In the genomic region with DNA sequence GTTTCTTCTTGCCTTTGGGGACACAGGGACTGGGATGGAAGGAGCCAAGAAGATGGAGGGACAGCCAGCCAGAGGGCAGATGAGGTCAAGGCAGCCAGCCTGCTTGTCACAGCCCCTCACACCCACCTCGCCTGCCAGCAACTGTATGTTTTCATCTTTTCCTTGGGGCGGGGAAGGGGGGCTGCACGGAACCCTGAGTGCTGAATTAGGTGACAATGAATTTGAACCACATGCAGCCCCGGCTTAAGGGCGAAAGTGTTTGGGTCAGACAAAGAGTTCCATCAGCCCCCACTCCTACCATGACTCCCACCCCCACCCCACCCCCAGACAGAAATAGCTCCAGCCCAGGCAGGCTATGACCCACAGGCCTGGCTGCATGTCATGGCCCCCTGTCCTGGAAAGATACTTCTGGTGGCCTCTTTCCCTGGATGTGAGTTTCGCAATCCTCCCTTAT, we compare ENCODE assay signal across 19 mouse cellular contexts. TPM values are rescaled to one million over a fixed set of nuclear protein-coding genes. Genes with fewer than 3 reads are reported as not detected.
DNase-seq lines count a peak whose midpoint lies in the region; ATAC-seq and TF ChIP-seq lines count a peak whose summit lies in the region.
"Had no signal": no experiment of that assay in that cellular context is flagged by ENCODE, and none has a peak within 500 bp of the region (broad histone marks: within the 10 kb centered on the region; RNA-seq: fewer than 3 reads in every experiment).

No protein-coding gene starts in this region.

- no peaks in the 10 kb centered on the region for H3K36me3 ChIP-seq in kidney, adult 2 months (ENCODE audit: control insufficient read depth, insufficient read depth, low read length)
- no peaks in the 10 kb centered on the region for H3K36me3 ChIP-seq in heart, postnatal 0 days (replicated peaks; ENCODE audit: control insufficient read depth, insufficient read depth, low read length)
- H3K36me3 ChIP-seq in lung, postnatal 0 days (ENCODE audit: insufficient read depth, low read length), result no peaks in the 10 kb centered on the region
- no peaks in the 10 kb centered on the region for H3K36me3 ChIP-seq in forebrain, embryonic 15.5 days

- H3K27me3 ChIP-seq in kidney, adult 2 months (replicated peaks; ENCODE audit: control insufficient read depth, insufficient read depth, low read length), result no peaks in the 10 kb centered on the region
- H3K27me3 ChIP-seq in heart, postnatal 0 days (ENCODE audit: control insufficient read depth, insufficient read depth, low read length), result no peaks in the 10 kb centered on the region
- no peaks in the 10 kb centered on the region for H3K27me3 ChIP-seq in lung, postnatal 0 days (replicated peaks; ENCODE audit: insufficient read depth, low read length)
- no peaks in the 10 kb centered on the region for H3K27me3 ChIP-seq in forebrain, embryonic 15.5 days

- H3K27ac ChIP-seq in kidney, adult 2 months (ENCODE audit: insufficient read depth, low read depth, low read length), result no peak overlapping the region; the same call in 1 of the 2 replicates
- H3K27ac ChIP-seq in heart, postnatal 0 days (ENCODE audit: low read depth), result peak overlapping the region; percentile 73
- H3K27ac ChIP-seq in lung, postnatal 0 days (ENCODE audit: low read length), result peak overlapping the region; percentile 93
- no peak overlapping the region for H3K27ac ChIP-seq in forebrain, embryonic 15.5 days (replicated peaks)

- no peaks in the 10 kb centered on the region for H3K4me1 ChIP-seq in kidney, adult 2 months (ENCODE audit: control insufficient read depth, insufficient read depth, low read length)
- H3K4me1 ChIP-seq in heart, postnatal 0 days (ENCODE audit: control insufficient read depth, insufficient read depth), result 0 out of 2 replicates have a peak, but pooled peaks cover 9% of the 10 kb centered on the region
- 0 out of 2 replicates have a peak, but pooled peaks cover 3% of the 10 kb centered on the region for H3K4me1 ChIP-seq in lung, postnatal 0 days (ENCODE audit: insufficient read depth, low read depth, low read length)
- H3K4me1 ChIP-seq in forebrain, embryonic 15.5 days, result no peaks in the 10 kb centered on the region

- 68% methylated on average over 6 of the region's 6 CpGs for WGBS in kidney, adult 2 months
- WGBS in heart, postnatal 0 days, result 68% methylated on average over 6 of the region's 6 CpGs
- 55% methylated on average over 6 of the region's 6 CpGs for WGBS in lung, postnatal 0 days
- 85% methylated on average over 6 of the region's 6 CpGs for WGBS in forebrain, embryonic 15.5 days

- no peak overlapping the region for H3K4me2 ChIP-seq in heart, postnatal 0 days (ENCODE audit: low read depth, low read length)
- H3K4me2 ChIP-seq in lung, postnatal 0 days (replicated peaks; ENCODE audit: low read depth, low read length), result no peak overlapping the region
- no peak overlapping the region for H3K4me2 ChIP-seq in forebrain, embryonic 15.5 days (replicated peaks)
- H3K4me2 ChIP-seq: liver, embryonic 11.5 days had no signal

- TF ChIP-seq CTCF in kidney, adult 2 months (conservative IDR thresholded peaks at IDR 0.05; ENCODE audit: insufficient read depth, insufficient read length, low read depth, low read length), result no peak
- TF ChIP-seq CTCF in heart, postnatal 0 days (IDR thresholded peaks at IDR 0.05; ENCODE audit: low read depth), result no peak
- no peak for TF ChIP-seq CTCF in lung, postnatal 0 days (IDR thresholded peaks at IDR 0.05)

- no peak for ATAC-seq in heart, postnatal 0 days (ENCODE audit: insufficient read depth, low read depth)
- peak; percentile 71 for ATAC-seq in lung, postnatal 0 days
- no peak for ATAC-seq in forebrain, embryonic 15.5 days (replicated peaks)
- ATAC-seq: inflammation-experienced regulatory T-cells, adult 6 months; Patski had no signal

- no peak for TF ChIP-seq POLR2A in kidney, adult 2 months (IDR thresholded peaks at IDR 0.05; ENCODE audit: low read depth, low read length)

- no peak overlapping the region for H3K9ac ChIP-seq in heart, postnatal 0 days (replicated peaks; ENCODE audit: low read depth, low read length)
- no peak overlapping the region for H3K9ac ChIP-seq in lung, postnatal 0 days (replicated peaks; ENCODE audit: low read depth)
- no peak overlapping the region for H3K9ac ChIP-seq in forebrain, embryonic 15.5 days (replicated peaks)

- DNase-seq in cerebellum, postnatal 10 days, result peak; percentile 37 to 43
- DNase-seq in cerebellum, postnatal 4 days (ENCODE audit: low spot score in 2 of 2), result no peak
- peak; percentile 29 for DNase-seq in kidney, adult 2 months
- no peak for DNase-seq in kidney, adult 11 months
- no peak for DNase-seq in heart, postnatal 0 days (ENCODE audit: low spot score)
- DNase-seq in lung, postnatal 0 days (ENCODE audit: low spot score), result peak; percentile 92
- no peak for DNase-seq in urinary bladder, adult 18-20 months (ENCODE audit: low spot score in 2 of 2)
- DNase-seq: cerebellum, adult 9-10 months; retina, postnatal 1 day had no signal

- TF ChIP-seq EP300 in heart, postnatal 0 days (IDR thresholded peaks at IDR 0.05; ENCODE audit: low read depth), result no peak
- peak; percentile 88 for TF ChIP-seq EP300 in lung, postnatal 0 days (IDR thresholded peaks at IDR 0.05)

- no peak overlapping the region for H3K4me3 ChIP-seq in kidney, adult 2 months (ENCODE audit: insufficient read depth, low read depth, low read length)
- H3K4me3 ChIP-seq in heart, postnatal 0 days (ENCODE audit: low read depth, low read length), result no peak overlapping the region
- H3K4me3 ChIP-seq in lung, postnatal 0 days (ENCODE audit: low read depth, low read length), result no peak overlapping the region
- no peak overlapping the region for H3K4me3 ChIP-seq in forebrain, embryonic 15.5 days

- H3K9me3 ChIP-seq in heart, postnatal 0 days (replicated peaks; ENCODE audit: control insufficient read depth, low read length), result no peaks in the 10 kb centered on the region
- no peaks in the 10 kb centered on the region for H3K9me3 ChIP-seq in lung, postnatal 0 days (ENCODE audit: low read length)
- H3K9me3 ChIP-seq in forebrain, embryonic 15.5 days, result no peaks in the 10 kb centered on the region

RNA-seq across cellular contexts. Expression of a gene that starts 15.9 kb away (rescaled TPM):
- polyA plus RNA-seq in kidney, adult 2 months (2012; rRNA removed), result 0.09 TPM in 1 of 2 replicates, not detected in the other
- total RNA-seq in heart, postnatal 0 days (2014; rRNA removed; ENCODE audit: low replicate concordance), result not detected in 2 replicates
- not detected in 2 replicates for polyA plus RNA-seq in heart, postnatal 0 days (2015; fragmentation: Nextera tagmentation; extraction: Ambion mirVana)
- not detected in 2 replicates for polyA plus RNA-seq in lung, postnatal 0 days (2015; fragmentation: Nextera tagmentation; extraction: Ambion mirVana)
- not detected in 2 replicates for polyA plus RNA-seq in forebrain, embryonic 15.5 days (2015; fragmentation: Nextera tagmentation; extraction: Ambion mirVana)
- total RNA-seq: heart, postnatal 10 days; layer of hippocampus, adult 8-10 months; left cerebral cortex, postnatal 14 days; megakaryocyte, adult 5-6 weeks had no signal
- polyA plus RNA-seq: inflammation-experienced regulatory T-cells, adult 6 months; liver, embryonic 11.5 days; neural tube, embryonic 14.5 days; Patski; spleen, adult 2 months had no signal

RNA-seq across cellular contexts. Expression of a gene that starts 24.7 kb away (rescaled TPM):
- not detected in 2 replicates for polyA plus RNA-seq in kidney, adult 2 months (2012; rRNA removed)
- total RNA-seq in heart, postnatal 0 days (2014; rRNA removed; ENCODE audit: low replicate concordance), result not detected in 2 replicates
- 0.18 and 0.22 TPM in 2 replicates for polyA plus RNA-seq in heart, postnatal 0 days (2015; fragmentation: Nextera tagmentation; extraction: Ambion mirVana)
- 1.2 and 1.6 TPM in 2 replicates for polyA plus RNA-seq in lung, postnatal 0 days (2015; fragmentation: Nextera tagmentation; extraction: Ambion mirVana)
- not detected in 2 replicates for polyA plus RNA-seq in forebrain, embryonic 15.5 days (2015; fragmentation: Nextera tagmentation; extraction: Ambion mirVana)
- total RNA-seq: heart, postnatal 10 days; layer of hippocampus, adult 8-10 months; left cerebral cortex, postnatal 14 days had no signal
- polyA plus RNA-seq: inflammation-experienced regulatory T-cells, adult 6 months; Patski had no signal

RNA-seq across cellular contexts. Expression of a gene that starts 41.5 kb away (rescaled TPM):
- 33.7 and 38.0 TPM in 2 replicates for polyA plus RNA-seq in kidney, adult 2 months (2012; rRNA removed)
- total RNA-seq in heart, postnatal 0 days (2014; rRNA removed; ENCODE audit: low replicate concordance), result 4.6 and 9.4 TPM in 2 replicates
- polyA plus RNA-seq in heart, postnatal 0 days (2015; fragmentation: Nextera tagmentation; extraction: Ambion mirVana), result 6.4 and 8.3 TPM in 2 replicates
- 33.7 and 35.5 TPM in 2 replicates for polyA plus RNA-seq in lung, postnatal 0 days (2015; fragmentation: Nextera tagmentation; extraction: Ambion mirVana)
- polyA plus RNA-seq in forebrain, embryonic 15.5 days (2015; fragmentation: Nextera tagmentation; extraction: Ambion mirVana), result 8.8 and 10.1 TPM in 2 replicates

RNA-seq across cellular contexts. Expression of a gene that starts 56.1 kb away (rescaled TPM):
- polyA plus RNA-seq in kidney, adult 2 months (2012; rRNA removed), result 37.5 and 44.1 TPM in 2 replicates
- 0.12 and 10.2 TPM in 2 replicates for total RNA-seq in heart, postnatal 0 days (2014; rRNA removed; ENCODE audit: low replicate concordance)
- 0.18 TPM in 1 of 2 replicates, not detected in the other for polyA plus RNA-seq in heart, postnatal 0 days (2015; fragmentation: Nextera tagmentation; extraction: Ambion mirVana)
- polyA plus RNA-seq in lung, postnatal 0 days (2015; fragmentation: Nextera tagmentation; extraction: Ambion mirVana), result 28.2 and 29.2 TPM in 2 replicates
- not detected in 2 replicates for polyA plus RNA-seq in forebrain, embryonic 15.5 days (2015; fragmentation: Nextera tagmentation; extraction: Ambion mirVana)
- total RNA-seq: layer of hippocampus, adult 8-10 months; left cerebral cortex, postnatal 14 days; megakaryocyte, adult 5-6 weeks had no signal
- polyA plus RNA-seq: inflammation-experienced regulatory T-cells, adult 6 months; neural tube, embryonic 14.5 days had no signal

Comparison
In these comparisons a context has a peak if more than half of its experiments do, and no peak if none do; other contexts are left out.
1. DNase-seq: peak in cerebellum, postnatal 10 days (2 of 2), kidney, adult 2 months (single experiment) and lung, postnatal 0 days (single experiment); none in cerebellum, postnatal 4 days (0 of 2), kidney, adult 11 months (single experiment), heart, postnatal 0 days (single experiment) and urinary bladder, adult 18-20 months (0 of 2).
2. H3K27ac ChIP-seq: peak in heart, postnatal 0 days (single experiment) and lung, postnatal 0 days (single experiment); none in kidney, adult 2 months (single experiment) and forebrain, embryonic 15.5 days (single experiment).